Mouse (Mus musculus) cerebellum, postnatal 25 days (tissue): ENCODE results near the gene Zdhhc13.

Experiments
- DNase-seq, 2 experiments: peaks; one replicate each; pipeline ENCODE4 v3.0.0; 2021; ENCODE audit warnings: mixed read lengths in 2 of 2

Gene Zdhhc13

DNA sequence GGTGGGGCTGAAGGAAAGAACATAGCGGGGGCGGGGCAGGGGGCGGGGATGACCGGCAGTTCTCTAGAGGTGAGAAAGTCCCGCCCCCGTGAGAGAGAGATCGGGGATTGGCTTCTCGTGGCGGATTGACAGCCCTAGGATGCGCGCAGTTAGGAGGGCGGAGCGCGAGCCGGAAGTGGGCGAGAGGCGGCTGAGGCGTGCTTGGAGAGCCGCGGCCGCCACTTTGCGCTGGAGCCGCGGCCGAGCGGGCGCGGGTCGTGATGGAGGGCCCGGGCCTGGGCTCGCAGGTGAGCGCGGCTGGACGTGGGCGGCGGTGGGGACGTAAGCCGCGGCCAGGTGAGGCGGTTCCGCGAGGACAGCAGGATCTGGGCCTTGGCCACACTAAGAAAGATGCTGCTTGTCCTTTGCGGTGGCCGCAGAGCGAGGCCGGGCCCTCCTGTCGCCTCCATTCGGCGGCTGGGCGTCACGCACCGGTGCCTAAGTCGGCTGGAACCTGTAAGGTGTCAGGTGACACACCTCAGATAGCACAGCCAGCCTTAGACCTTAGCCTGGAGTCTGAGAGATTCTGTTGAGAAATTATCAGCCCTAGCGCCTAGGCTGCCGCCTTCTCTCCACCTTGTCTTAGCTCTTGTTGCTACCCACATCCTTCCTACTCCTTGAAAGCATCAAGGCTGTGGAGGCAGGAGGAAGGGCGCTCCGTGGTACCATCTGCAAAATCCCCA is at the start of gene Zdhhc13:
Gene Zdhhc13, plus strand, starts transcription at position 153 of the 722 bp plus-strand sequence.
- peak; percentile 93 to 96 for DNase-seq

GRCm38 (mm10) chr7:48749298-48750163 is 39.3 kb upstream of the Zdhhc13 start:
- DNase-seq: peak; percentile 87 to 93

DNA sequence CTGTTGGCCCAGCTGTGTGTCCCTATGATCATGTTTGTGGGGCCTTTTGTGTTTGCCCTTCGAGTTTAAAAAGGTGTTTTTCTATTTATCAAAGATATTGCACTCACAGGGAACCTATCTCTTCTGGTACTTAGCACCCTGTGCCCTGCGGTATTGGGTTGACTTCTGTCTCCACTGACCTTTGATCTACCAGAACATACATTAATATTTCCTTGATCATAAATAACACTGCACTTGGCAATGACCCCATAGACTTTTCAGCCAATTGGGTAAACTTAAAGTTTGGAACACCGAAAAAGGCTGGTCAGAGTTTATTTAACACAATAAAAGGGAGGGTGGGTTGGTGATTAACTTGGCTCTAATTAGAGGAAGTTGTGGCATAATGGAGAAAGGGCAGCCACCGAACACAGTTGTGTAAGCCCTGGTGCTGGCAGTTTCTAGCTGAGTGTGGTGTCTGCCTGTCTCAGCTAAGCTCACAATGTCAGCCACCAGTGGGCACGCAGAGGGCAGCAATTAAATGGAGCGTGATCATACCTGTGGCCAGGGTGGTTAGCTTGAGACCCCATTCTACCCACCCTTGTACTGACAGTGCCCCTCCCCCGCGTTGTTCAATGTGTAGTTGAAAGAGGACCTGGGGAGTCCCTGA is 38.5 kb upstream of the Zdhhc13 start:
- DNase-seq: peak in 1 of 2 experiments; percentile 20

DNA sequence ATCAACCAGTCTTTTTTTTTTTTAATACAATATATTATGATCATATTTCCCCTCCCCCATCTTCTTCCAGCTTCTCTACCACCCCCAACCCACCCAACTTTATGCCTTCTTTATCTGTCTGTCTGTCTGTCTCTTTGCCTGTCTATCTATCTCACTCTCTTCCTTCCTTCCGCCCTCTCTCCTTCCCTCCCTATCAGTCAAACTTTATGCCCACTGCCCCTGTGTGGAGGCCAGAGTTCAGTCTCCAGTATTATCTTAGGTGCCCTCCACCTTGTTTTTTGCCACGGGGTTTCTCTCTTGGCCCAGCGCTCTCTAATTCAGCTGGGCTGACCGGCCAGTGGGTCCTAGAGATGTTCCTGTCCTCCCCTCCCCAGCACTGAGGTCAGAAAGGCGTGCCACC is 37.6 kb upstream of the Zdhhc13 start:
- no peak for DNase-seq

GRCm38 (mm10) chr7:48754415-48754974 is 34.3 kb upstream of the Zdhhc13 start:
- no peak for DNase-seq

- no peak for DNase-seq
These were observed 33.0 kb upstream of the Zdhhc13 start for GRCm38 (mm10) chr7:48755825-48756224.

- peak in 1 of 2 experiments; percentile 48 for DNase-seq
These were observed 32.4 kb upstream of the Zdhhc13 start for GRCm38 (mm10) chr7:48756306-48756931.

DNA sequence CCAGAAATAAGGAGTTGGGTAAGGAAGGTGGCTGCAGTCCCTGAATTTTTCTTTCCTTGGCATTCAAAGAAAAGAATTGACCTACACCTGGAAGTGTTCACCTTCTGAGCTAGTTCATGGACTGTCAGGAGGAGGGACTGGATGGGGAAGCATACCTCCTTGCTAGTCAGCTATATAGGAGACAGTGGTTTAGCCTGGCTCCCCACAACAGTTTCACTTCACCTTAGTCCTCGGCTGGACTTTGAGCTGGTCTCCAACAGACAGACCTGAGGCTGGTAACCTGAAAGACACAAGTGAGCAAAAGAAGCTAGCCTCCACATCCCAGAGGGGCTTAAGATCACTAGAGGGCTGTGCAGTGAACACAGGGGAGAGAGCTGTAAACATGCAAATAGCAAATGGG is 30.7 kb upstream of the Zdhhc13 start:
- no peak for DNase-seq

DNA sequence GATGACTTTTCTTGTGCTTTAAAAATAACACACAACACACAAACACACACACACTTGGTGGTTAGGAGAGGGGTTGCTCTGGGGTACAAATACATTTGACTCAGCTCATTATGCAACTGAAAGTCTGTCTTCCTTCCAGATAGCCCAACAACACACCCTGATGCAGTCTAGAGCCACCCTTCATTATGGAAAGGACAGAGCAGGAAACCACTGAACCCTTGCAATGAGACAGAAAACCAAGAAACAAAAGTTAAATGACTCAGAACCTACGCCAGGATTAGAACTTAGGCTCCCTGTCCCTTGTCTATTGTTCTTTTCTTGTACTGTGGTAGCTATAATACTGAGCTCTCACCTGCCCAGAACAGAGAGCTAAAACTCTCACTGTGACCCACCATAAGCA is 28.0 kb upstream of the Zdhhc13 start:
- no peak for DNase-seq

GRCm38 (mm10) chr7:48762289-48762688 is 26.5 kb upstream of the Zdhhc13 start:
- DNase-seq: no peak

DNA sequence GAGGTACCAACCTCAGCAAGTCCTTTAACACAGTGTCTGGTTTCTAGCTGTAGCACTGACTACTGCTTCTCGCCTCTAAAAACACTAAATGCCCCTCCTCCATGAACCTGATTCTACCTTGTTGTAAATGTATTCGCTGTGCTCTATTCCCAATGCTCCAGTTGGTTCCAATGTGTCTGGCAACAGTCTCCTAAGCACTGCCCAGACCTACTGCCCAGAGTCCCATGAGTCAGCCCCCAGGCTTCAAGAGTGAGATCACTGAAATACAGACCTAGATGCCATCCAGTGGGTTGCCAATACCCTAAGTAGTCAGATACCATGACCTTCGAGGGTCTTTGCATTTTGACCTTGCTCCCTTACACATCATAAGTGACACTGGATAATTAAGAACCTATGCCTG is 26.1 kb upstream of the Zdhhc13 start:
- no peak for DNase-seq

GRCm38 (mm10) chr7:48765959-48766358 is 22.8 kb upstream of the Zdhhc13 start:
- no peak for DNase-seq

GRCm38 (mm10) chr7:48769721-48770120 is 19.1 kb upstream of the Zdhhc13 start:
- DNase-seq: no peak

DNA sequence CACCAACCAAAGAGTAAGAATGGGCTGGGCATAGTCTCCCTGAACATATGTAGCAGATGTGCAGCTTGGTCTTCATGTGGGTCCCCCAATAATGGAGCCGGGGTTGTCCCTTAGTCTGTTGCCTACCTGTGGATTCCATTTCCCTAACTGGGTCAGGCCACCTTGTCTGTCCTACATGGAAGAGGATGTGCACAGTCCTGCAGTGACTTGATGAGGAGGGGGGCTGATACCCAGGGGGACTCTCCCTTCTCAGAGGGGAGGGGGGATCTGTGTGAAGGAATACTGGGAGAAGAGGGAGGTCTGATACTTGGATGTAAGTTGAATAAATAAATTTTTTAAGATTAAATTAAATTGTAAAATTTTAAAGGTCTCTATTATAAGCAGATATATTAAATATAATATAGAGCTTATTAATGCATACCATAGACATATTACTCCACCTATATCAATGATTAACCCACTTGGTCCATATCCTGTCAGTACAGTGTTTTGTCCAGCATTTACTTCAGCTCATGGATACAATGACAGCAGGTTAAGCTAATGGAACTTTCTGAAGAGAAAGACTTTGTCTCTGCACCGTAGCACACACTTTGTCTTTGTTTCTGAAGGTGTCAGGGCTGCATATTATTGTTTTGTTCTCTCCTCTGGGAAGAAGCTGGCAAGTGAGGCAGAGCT is 16.6 kb upstream of the Zdhhc13 start:
- DNase-seq: no peak

- no peak for DNase-seq
These were observed 15.5 kb upstream of the Zdhhc13 start for GRCm38 (mm10) chr7:48773333-48773732.

DNA sequence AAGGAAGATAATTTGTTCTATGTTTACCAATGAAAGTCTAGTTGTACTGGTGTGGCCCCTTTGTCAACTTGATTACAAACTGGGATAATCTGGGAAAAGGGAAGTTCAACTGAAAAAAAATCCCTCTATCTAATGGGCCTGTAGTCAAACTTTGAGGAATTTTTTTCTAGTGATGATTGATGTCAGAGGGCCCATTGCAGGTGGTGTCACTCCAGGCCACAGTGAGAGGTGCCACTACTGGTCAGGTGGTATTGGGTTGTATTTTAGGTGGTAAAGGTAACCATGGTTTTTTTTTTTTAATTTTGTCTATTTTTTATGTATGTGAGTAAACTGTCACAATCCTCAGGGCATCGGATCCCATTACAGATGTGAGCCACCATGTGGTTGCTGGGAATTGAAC is 14.2 kb upstream of the Zdhhc13 start:
- no peak for DNase-seq

- DNase-seq: no peak
These were observed 13.4 kb upstream of the Zdhhc13 start for GRCm38 (mm10) chr7:48775436-48775835.

- peak in 1 of 2 experiments; percentile 32 for DNase-seq
These were observed 10.9 kb upstream of the Zdhhc13 start for GRCm38 (mm10) chr7:48777721-48778504.

DNA sequence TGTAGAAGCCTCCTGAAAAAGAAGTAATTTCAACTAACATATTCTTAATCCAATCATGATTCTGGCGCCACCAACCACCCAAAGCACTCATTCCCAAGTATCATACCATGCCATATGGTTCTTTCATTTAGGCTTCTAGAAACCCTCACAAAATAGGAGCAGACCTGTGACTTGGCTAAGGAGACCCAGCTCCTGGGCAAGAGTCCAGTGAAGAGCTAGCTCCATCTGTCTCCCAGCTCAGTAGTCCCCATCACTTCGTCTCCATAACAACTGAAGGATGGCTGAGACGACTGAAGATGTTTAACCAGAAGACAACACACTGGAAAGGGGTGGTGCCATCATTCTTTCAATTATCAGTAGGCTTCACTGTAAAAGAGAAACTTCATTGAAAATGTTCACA is 9.7 kb upstream of the Zdhhc13 start:
- peak; percentile 86 to 91 for DNase-seq

- no peak for DNase-seq
These were observed 6.4 kb upstream of the Zdhhc13 start for GRCm38 (mm10) chr7:48782432-48782831.
